Mouse (Mus musculus): Measurements from ENCODE around the gene Serpina1b. TPM values are rescaled to one million over a fixed set of nuclear protein-coding genes. Genes with fewer than 3 reads are reported as not detected.

Serpina1b gene
- 1.0 and 1.7 TPM in 2 replicates for polyA plus RNA-seq (2015; fragmentation: Nextera tagmentation; extraction: Ambion mirVana)

DNA sequence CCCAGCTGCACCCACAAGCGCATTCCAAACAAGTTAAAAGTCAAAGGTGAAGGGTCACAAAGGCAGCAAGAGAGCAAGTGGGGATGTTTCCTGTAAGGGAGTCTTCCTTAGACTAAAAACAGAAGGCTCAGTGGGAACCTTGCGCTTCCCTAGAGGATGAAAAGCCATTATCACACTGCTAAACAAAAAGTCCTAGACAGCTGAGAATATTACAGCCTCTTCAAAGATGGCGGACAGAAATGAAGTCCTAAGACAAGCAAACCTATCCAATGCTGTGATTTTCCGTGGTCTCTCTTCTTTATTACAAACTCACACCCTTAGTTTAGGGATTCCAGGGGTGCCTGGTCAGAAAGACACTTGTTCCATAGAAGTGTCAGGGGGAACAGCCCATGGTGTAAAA lies at the start of gene Serpina1b:
Gene Serpina1b (minus strand): TSS at position 101 of the 400 bp plus-strand sequence.

GRCm38 (mm10) chr12:103863101-103863974 lies 33.2 kb upstream of the Serpina1b start, which contains the start of gene Serpina1a:
Serpina1a (minus strand) TSS chr12:103863562.

DNA sequence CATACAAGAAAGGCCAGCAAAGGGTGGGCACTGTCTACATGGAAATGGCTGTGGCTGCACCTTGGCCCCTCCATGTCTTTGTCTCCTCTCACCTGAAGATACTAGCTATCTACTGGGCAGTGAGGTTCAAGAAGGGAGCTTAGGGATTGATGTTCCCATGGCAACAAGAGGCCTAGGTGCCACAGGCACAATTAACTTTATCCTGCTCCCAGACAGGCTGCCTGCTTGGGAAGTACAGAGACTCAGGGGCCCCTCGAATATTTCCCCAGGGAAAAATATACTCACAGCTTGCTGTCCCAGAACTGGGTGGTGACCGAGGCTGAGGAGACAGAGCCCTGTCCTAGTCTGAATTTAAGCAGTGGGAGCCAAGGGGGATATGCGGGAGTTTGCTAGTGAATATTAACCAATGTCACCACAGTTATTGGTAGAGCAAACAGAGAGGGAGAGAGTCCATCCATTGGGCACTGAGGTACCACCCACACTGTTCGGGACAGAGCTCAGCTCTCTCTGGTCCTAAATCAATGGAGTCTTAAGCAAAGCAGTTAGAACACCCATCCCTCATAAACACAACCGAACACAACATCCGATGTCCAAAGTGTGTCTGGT lies 56.8 kb downstream of the Serpina1b start, which contains the start of gene Serpina1d:
Gene Serpina1d (minus strand): TSS at position 347 of the 606 bp plus-strand sequence.

DNA sequence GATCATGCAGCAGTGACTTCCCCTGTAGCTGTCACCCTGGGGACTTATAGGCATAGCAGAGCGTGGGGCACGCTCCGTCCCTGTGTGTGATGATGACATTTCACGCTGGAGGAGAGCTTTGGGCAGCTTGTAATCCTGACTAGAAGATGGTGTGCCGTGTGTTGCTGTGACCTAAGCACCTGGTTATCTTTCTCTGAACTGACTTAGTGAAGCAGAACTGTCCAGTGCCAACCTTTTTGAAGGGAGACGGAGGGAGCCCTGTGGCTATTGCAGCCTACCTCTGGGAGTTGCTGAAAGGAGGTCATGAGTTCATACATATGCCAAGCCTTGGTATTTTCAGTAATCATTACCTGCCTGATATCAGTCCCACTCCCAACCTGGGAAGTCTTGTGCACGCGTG lies 134.7 kb downstream of the Serpina1b start, which contains the start of gene Serpina1f:
Gene Serpina1f (minus strand): TSS at position 101 of the 400 bp plus-strand sequence.

Other genes starting within 250 kb of the Serpina1b start
- not detected in 2 replicates for gene Serpina10, start 198.9 kb downstream of the Serpina1b start, polyA plus RNA-seq (2015; fragmentation: Nextera tagmentation; extraction: Ambion mirVana)
- not detected in 2 replicates for gene Serpina6, start 173.2 kb downstream of the Serpina1b start, polyA plus RNA-seq (2015; fragmentation: Nextera tagmentation; extraction: Ambion mirVana)
- gene Serpina16, start 154.2 kb downstream of the Serpina1b start, polyA plus RNA-seq (2015; fragmentation: Nextera tagmentation; extraction: Ambion mirVana), result not detected in 2 replicates
- not detected in 2 replicates for gene Serpina1f, start 134.8 kb downstream of the Serpina1b start, polyA plus RNA-seq (2015; fragmentation: Nextera tagmentation; extraction: Ambion mirVana)
- gene Serpina1d, start 56.8 kb downstream of the Serpina1b start, polyA plus RNA-seq (2015; fragmentation: Nextera tagmentation; extraction: Ambion mirVana), result 0.96 and 1.7 TPM in 2 replicates
- 1.1 and 1.4 TPM in 2 replicates for gene Serpina1a, start 33.2 kb upstream of the Serpina1b start, polyA plus RNA-seq (2015; fragmentation: Nextera tagmentation; extraction: Ambion mirVana)
- gene Serpina1c, start 74.5 kb upstream of the Serpina1b start, polyA plus RNA-seq (2015; fragmentation: Nextera tagmentation; extraction: Ambion mirVana), result 0.37 and 0.99 TPM in 2 replicates
- 1.6 and 2.1 TPM in 2 replicates for gene Serpina1e, start 128.6 kb upstream of the Serpina1b start, polyA plus RNA-seq (2015; fragmentation: Nextera tagmentation; extraction: Ambion mirVana)
- 0.09 TPM in 1 of 2 replicates, not detected in the other for gene Serpina11, start 159.6 kb upstream of the Serpina1b start, polyA plus RNA-seq (2015; fragmentation: Nextera tagmentation; extraction: Ambion mirVana)
- gene Serpina9, start 183.4 kb upstream of the Serpina1b start, polyA plus RNA-seq (2015; fragmentation: Nextera tagmentation; extraction: Ambion mirVana), result 0.60 TPM in 1 of 2 replicates, not detected in the other
- 3.1 TPM in 1 of 2 replicates, not detected in the other for gene Serpina12, start 214.1 kb upstream of the Serpina1b start, polyA plus RNA-seq (2015; fragmentation: Nextera tagmentation; extraction: Ambion mirVana)

Data from skeletal muscle tissue, postnatal 0 days (tissue).